Mouse (Mus musculus) kidney, embryonic 15.5 days (tissue): ENCODE results near the gene Kcnc1. TPM values are rescaled to one million over a fixed set of nuclear protein-coding genes. Genes with fewer than 3 reads are reported as not detected.
A peak's percentile ranks its signal among the peaks of the same experiment; 100 is the strongest.

Experiments used
- ATAC-seq: fragments of 200-750 bp; cut with Nextera tagmentation; replicated peaks from 2 replicates; pipeline ENCODE4 v1.8.0; 2017; ENCODE audit warnings: moderate TSS enrichment; ENCODE audit not compliant: low FRiP score
- H3K27ac ChIP-seq: fragments of 300-500 bp; sonication (generic); 2 replicates; pipeline ENCODE4 v1.5.1; 2015; ENCODE audit warnings: mild to moderate bottlenecking, inconsistent platforms
- H3K27me3 ChIP-seq: fragments of 300-500 bp; sonication (generic); 2 replicates; pipeline ENCODE4 v1.6.1; 2015; ENCODE audit warnings: inconsistent platforms
- H3K36me3 ChIP-seq: fragments of 300-500 bp; sonication (generic); 2 replicates; pipeline ENCODE4 v1.6.1; 2015; ENCODE audit warnings: inconsistent platforms
- H3K4me1 ChIP-seq: fragments of 300-500 bp; sonication (generic); 2 replicates; pipeline ENCODE4 v1.6.1; 2015; ENCODE audit warnings: inconsistent platforms
- H3K4me2 ChIP-seq: fragments of 300-500 bp; sonication (generic); 2 replicates; pipeline ENCODE4 v1.6.1; 2015; ENCODE audit warnings: moderate library complexity, mild to moderate bottlenecking, inconsistent platforms
- H3K4me3 ChIP-seq: fragments of 300-500 bp; sonication (generic); replicated peaks from 2 replicates; pipeline ENCODE4 v1.5.1; 2015; ENCODE audit warnings: mild to moderate bottlenecking, inconsistent platforms
- H3K9ac ChIP-seq: fragments of 300-500 bp; sonication (generic); 2 replicates; pipeline ENCODE4 v1.6.1; 2015; ENCODE audit warnings: mild to moderate bottlenecking, inconsistent platforms
- H3K9me3 ChIP-seq: fragments of 300-500 bp; sonication (generic); replicated peaks from 2 replicates; pipeline ENCODE4 v1.6.1; 2016; ENCODE audit warnings: inconsistent platforms
- whole genome bisulfite sequencing: fragments of 180-500 bp; shearing (Covaris S2); methylation state at CpG from one replicate; pipeline ENCODE4 v1.1.7; 2015; ENCODE audit warnings: mixed read lengths; 5-methylcytosine and 5-hydroxymethylcytosine counted together
- polyA plus RNA-seq: library from polyadenylated mRNA; unstranded; fragments of >200 nt; fragmentation: Nextera tagmentation; extraction: Ambion mirVana; gene quantifications from 2 replicates; pipeline ENCODE4 v1.2.1, GENCODE M21; 2015

Gene Kcnc1
- polyA plus RNA-seq, 1 experiment from 2014 or later = 0.06 TPM

- Histone ChIP-seq H3K9ac (no peak overlapping the region), H3K27ac (no peak overlapping the region), H3K36me3 (no peaks in the 10 kb centered on the region), H3K4me2 (peak overlapping the region; percentile 97), H3K9me3 (no peaks in the 10 kb centered on the region), H3K4me1 (peaks cover 28% of the 10 kb centered on the region), H3K27me3 (peaks cover 81% of the 10 kb centered on the region), H3K4me3 (peak overlapping the region; percentile 50)
- ATAC-seq = no peak; the same call in 1 of the 2 replicates
- WGBS = 2% methylated on average over 63 of the region's 64 CpGs
Observed at GRCm38 (mm10) chr7:46396928-46397731, 833 bp downstream of the Kcnc1 start.

DNA sequence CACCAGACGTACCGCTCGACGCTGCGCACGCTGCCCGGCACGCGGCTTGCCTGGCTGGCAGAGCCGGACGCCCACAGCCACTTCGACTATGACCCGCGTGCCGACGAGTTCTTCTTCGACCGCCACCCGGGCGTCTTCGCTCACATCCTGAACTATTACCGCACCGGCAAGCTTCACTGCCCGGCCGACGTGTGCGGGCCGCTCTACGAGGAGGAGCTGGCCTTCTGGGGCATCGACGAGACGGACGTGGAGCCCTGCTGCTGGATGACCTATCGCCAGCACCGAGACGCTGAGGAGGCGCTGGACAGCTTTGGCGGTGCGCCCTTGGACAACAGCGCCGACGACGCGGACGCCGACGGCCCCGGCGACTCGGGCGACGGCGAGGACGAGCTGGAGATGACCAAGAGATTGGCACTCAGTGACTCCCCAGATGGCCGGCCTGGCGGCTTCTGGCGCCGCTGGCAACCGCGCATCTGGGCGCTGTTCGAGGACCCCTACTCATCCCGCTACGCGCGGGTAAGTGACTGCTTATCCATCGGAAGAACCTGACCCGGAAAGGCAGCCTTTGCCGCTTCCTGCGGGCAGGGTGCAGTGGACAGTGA lies 1.5 kb downstream of the Kcnc1 start:
- WGBS = 13% methylated on average over 70 of the region's 70 CpGs
- Histone ChIP-seq H3K27me3 (peaks cover 78% of the 10 kb centered on the region), H3K36me3 (no peaks in the 10 kb centered on the region), H3K4me2 (peak overlapping the region; percentile 97; the same call in 1 of the 2 replicates), H3K9me3 (no peaks in the 10 kb centered on the region), H3K4me3 (peak overlapping the region; percentile 50; the same call in 1 of the 2 replicates), H3K4me1 (peaks cover 28% of the 10 kb centered on the region), H3K27ac (no peak overlapping the region), H3K9ac (no peak overlapping the region)
- no peak for ATAC-seq

- Histone ChIP-seq H3K4me1 (peaks cover 28% of the 10 kb centered on the region), H3K9me3 (no peaks in the 10 kb centered on the region), H3K27me3 (peaks cover 71% of the 10 kb centered on the region), H3K36me3 (no peaks in the 10 kb centered on the region), H3K9ac (no peak overlapping the region), H3K4me2 (no peak overlapping the region), H3K4me3 (no peak overlapping the region), H3K27ac (no peak overlapping the region)
- ATAC-seq = no peak
- WGBS = 59% methylated on average over 4 of the region's 4 CpGs
Observed at GRCm38 (mm10) chr7:46398612-46399011, 2.3 kb downstream of the Kcnc1 start.

DNA sequence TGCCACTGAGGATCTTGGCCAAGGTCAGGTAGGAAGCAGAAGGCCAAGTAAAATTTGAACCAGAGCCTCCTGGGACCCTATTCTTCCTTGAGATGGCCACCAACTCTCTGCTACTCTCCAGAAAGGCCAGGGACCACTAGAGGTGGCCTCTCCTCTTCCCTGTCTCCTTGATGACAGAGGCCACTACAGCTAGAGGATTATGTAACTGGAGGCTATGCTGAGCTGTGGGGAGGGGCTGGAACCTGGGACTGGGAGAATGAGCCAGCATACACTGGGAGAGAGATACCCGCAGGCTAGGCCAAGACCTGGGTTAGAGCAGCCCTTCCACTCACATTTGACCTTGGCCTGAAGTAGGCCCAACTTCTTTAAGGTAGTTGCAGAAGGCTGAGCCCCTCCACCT lies 3.4 kb downstream of the Kcnc1 start:
- no peak overlapping the region for H3K27ac ChIP-seq
- no peaks in the 10 kb centered on the region for H3K9me3 ChIP-seq
- H3K36me3 ChIP-seq = no peaks in the 10 kb centered on the region
- H3K9ac ChIP-seq = no peak overlapping the region
- peaks cover 28% of the 10 kb centered on the region for H3K4me1 ChIP-seq
- no peak overlapping the region for H3K4me2 ChIP-seq
- H3K4me3 ChIP-seq = no peak overlapping the region
- WGBS = 93% methylated on average over 1 of the region's 1 CpGs
- no peak for ATAC-seq
- peaks cover 61% of the 10 kb centered on the region for H3K27me3 ChIP-seq

GRCm38 (mm10) chr7:46400346-46400745 lies 4.0 kb downstream of the Kcnc1 start:
- Histone ChIP-seq H3K4me1 (peaks cover 25% of the 10 kb centered on the region), H3K4me2 (no peak overlapping the region), H3K27me3 (peaks cover 59% of the 10 kb centered on the region), H3K9ac (no peak overlapping the region), H3K4me3 (no peak overlapping the region), H3K9me3 (no peaks in the 10 kb centered on the region), H3K27ac (no peak overlapping the region), H3K36me3 (no peaks in the 10 kb centered on the region)
- 39% methylated on average over 8 of the region's 8 CpGs for WGBS
- no peak for ATAC-seq

DNA sequence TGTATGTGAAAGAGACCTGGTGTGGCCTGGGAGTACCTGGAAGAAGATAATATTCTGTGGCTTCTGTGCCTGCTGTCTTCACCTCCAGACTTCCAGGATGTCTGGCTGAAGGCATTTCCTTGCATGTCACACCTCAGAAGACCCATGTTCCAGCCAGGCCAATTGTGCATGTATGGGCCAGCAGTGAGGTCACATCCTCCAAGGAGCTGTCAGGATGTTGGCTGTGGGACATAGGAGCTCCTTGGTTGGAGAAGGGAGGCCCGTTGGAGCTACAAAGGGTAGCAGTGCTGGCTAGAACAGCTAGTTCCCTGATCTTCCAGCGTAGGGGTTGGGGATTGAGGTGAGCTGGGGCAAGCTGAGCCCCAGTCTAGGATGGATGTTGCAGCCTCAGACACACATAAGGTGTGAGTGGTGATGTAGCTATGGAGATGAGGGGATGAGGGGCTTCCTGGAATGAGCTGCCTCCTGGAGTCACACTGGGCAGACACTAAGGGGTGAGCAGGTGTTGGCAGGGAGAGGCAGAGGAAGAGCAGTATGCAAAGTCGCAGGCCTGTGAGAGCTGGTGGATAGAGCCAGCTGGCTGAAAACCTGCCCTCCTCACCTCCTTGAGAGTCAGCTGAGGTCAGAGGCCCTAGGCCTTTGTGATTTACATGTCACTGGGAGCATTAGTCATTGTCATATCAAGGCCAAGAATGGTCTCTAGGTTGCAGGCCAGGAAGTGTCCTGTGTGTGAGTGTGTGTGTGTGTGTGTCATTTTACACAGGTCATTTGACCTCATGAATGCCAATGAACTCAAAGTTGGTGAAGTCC lies 5.3 kb downstream of the Kcnc1 start:
- no peaks in the 10 kb centered on the region for H3K9me3 ChIP-seq
- H3K4me2 ChIP-seq = no peak overlapping the region
- peaks cover 13% of the 10 kb centered on the region for H3K4me1 ChIP-seq
- no peak overlapping the region for H3K27ac ChIP-seq
- H3K27me3 ChIP-seq = peaks cover 53% of the 10 kb centered on the region
- WGBS = 61% methylated on average over 3 of the region's 3 CpGs
- ATAC-seq = no peak
- no peak overlapping the region for H3K4me3 ChIP-seq
- no peak overlapping the region for H3K9ac ChIP-seq
- H3K36me3 ChIP-seq = no peaks in the 10 kb centered on the region

GRCm38 (mm10) chr7:46403616-46404485 lies 7.6 kb downstream of the Kcnc1 start:
- H3K4me1 ChIP-seq = no peaks in the 10 kb centered on the region
- no peaks in the 10 kb centered on the region for H3K36me3 ChIP-seq
- no peak overlapping the region for H3K4me3 ChIP-seq
- no peaks in the 10 kb centered on the region for H3K9me3 ChIP-seq
- 67% methylated on average over 15 of the region's 15 CpGs for WGBS
- H3K27ac ChIP-seq = no peak overlapping the region
- no peak overlapping the region for H3K4me2 ChIP-seq
- H3K27me3 ChIP-seq = peaks cover 30% of the 10 kb centered on the region
- H3K9ac ChIP-seq = no peak overlapping the region
- ATAC-seq = no peak

- Histone ChIP-seq H3K4me1 (peaks cover 7% of the 10 kb centered on the region), H3K27me3 (peaks cover 21% of the 10 kb centered on the region), H3K4me3 (no peak overlapping the region), H3K36me3 (no peaks in the 10 kb centered on the region), H3K4me2 (no peak overlapping the region), H3K27ac (no peak overlapping the region), H3K9ac (no peak overlapping the region), H3K9me3 (no peaks in the 10 kb centered on the region)
- WGBS = 83% methylated on average over 7 of the region's 7 CpGs
- ATAC-seq = no peak
Observed at GRCm38 (mm10) chr7:46404756-46405155, 8.5 kb downstream of the Kcnc1 start.

- 81% methylated on average over 9 of the region's 9 CpGs for WGBS
- no peaks in the 10 kb centered on the region for H3K36me3 ChIP-seq
- peaks cover 7% of the 10 kb centered on the region for H3K4me1 ChIP-seq
- no peak for ATAC-seq
- no peak overlapping the region for H3K27ac ChIP-seq
- H3K9me3 ChIP-seq = no peaks in the 10 kb centered on the region
- no peak overlapping the region for H3K4me3 ChIP-seq
- no peak overlapping the region for H3K9ac ChIP-seq
- H3K4me2 ChIP-seq = no peak overlapping the region
- H3K27me3 ChIP-seq = peaks cover 12% of the 10 kb centered on the region; the same call in 1 of the 2 replicates
Observed at GRCm38 (mm10) chr7:46408606-46409005, 12.3 kb downstream of the Kcnc1 start.

DNA sequence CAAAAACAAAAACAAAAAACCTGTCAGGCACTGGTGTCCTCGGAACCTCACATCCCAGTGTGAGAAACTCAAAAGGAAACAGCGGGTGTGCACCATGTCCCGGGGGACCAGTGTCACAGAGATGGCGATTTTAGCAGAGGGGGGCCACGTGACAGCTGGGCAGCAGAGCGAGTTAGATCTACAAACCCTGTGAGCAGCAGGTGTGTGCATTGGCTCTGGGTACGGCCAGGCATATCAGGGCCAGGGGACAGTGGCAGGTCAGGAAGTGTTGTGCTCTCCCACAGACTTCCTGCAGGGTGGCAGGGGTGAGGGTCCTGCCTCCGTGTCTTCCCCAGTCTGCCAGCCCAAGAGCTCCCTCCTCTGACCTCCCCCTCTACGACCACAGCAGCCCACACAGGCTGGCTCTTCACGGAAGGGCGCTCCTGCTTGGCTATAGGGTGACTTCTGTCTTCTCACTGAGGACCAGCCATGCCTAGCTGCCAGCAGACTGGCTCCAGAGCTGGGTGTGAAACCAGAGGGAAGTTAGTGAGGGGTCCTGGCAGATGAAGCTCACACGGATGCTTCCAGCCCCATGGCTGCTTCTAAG lies 13.0 kb downstream of the Kcnc1 start:
- H3K4me3 ChIP-seq = no peak overlapping the region
- ATAC-seq = peak; percentile 64
- no peaks in the 10 kb centered on the region for H3K9me3 ChIP-seq
- no peak overlapping the region for H3K4me2 ChIP-seq
- peaks cover 7% of the 10 kb centered on the region for H3K4me1 ChIP-seq
- no peaks in the 10 kb centered on the region for H3K36me3 ChIP-seq
- no peak overlapping the region for H3K27ac ChIP-seq
- H3K9ac ChIP-seq = no peak overlapping the region
- 25% methylated on average over 12 of the region's 12 CpGs for WGBS
- peaks cover 12% of the 10 kb centered on the region; the same call in 1 of the 2 replicates for H3K27me3 ChIP-seq

DNA sequence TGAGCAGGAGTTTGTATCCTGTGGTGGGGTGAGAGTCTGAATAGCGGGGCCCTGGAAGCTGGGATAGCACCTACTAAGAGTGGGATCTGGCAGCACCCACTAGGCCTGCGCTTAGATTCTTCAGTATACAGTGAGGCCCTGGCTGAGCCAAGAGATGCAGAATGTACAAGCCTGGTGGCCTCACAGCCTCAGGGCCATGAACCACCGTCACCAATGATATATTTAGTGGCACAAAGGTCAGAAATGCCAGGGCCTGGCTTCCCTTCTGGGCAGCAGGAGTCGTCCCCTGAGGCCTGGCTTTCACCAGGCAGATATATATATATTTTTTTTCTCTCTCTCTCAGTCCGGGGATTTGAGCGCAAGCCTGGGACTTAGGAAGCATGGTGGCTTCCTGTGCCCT lies 14.4 kb downstream of the Kcnc1 start:
- H3K36me3 ChIP-seq = no peaks in the 10 kb centered on the region
- H3K4me1 ChIP-seq = peaks cover 7% of the 10 kb centered on the region
- no peak overlapping the region for H3K9ac ChIP-seq
- peaks cover 3% of the 10 kb centered on the region; the same call in 1 of the 2 replicates for H3K27me3 ChIP-seq
- H3K9me3 ChIP-seq = no peaks in the 10 kb centered on the region
- no peak overlapping the region for H3K27ac ChIP-seq
- H3K4me3 ChIP-seq = no peak overlapping the region
- no peak overlapping the region for H3K4me2 ChIP-seq
- WGBS = 66% methylated on average over 6 of the region's 6 CpGs
- ATAC-seq = no peak
